Mouse (Mus musculus) midbrain, embryonic 14.5 days (tissue): ENCODE results near the gene Rgs7bp. TPM values are rescaled to one million over a fixed set of nuclear protein-coding genes. Genes with fewer than 3 reads are reported as not detected.
A peak's percentile ranks its signal among the peaks of the same experiment; 100 is the strongest.

Experiments
- ATAC-seq: fragments of 200-750 bp; cut with Nextera tagmentation; 2 replicates; pipeline ENCODE4 v1.8.0; 2017; ENCODE audit warnings: moderate number of reproducible peaks, moderate library complexity; ENCODE audit not compliant: low FRiP score, low TSS enrichment
- DNase-seq: peaks from one replicate; pipeline ENCODE4 v3.0.0-alpha.2; 2015
- H3K27ac ChIP-seq: fragments of 300-500 bp; sonication (generic); replicated peaks from 2 replicates; pipeline ENCODE4 v1.5.1; 2014; ENCODE audit warnings: mild to moderate bottlenecking, low read depth, low read length, moderate library complexity
- H3K27me3 ChIP-seq: fragments of 300-500 bp; sonication (generic); 2 replicates; pipeline ENCODE4 v1.6.1; 2014; ENCODE audit warnings: low read length, control low read depth, mixed read lengths; ENCODE audit not compliant: control insufficient read depth, insufficient read depth
- H3K36me3 ChIP-seq: fragments of 300-500 bp; sonication (generic); 2 replicates; pipeline ENCODE4 v1.6.1; 2014; ENCODE audit warnings: low read length, control low read depth; ENCODE audit not compliant: control insufficient read depth, insufficient read depth
- H3K4me1 ChIP-seq: fragments of 300-500 bp; sonication (generic); 2 replicates; pipeline ENCODE4 v1.6.1; 2014; ENCODE audit warnings: mild to moderate bottlenecking, antibody characterized with exemption, low read length, control low read depth; ENCODE audit not compliant: control insufficient read depth, insufficient read depth
- H3K4me2 ChIP-seq: fragments of 300-500 bp; sonication (generic); 2 replicates; pipeline ENCODE4 v1.6.1; 2014; ENCODE audit warnings: mild to moderate bottlenecking, low read length, moderate library complexity
- H3K4me3 ChIP-seq: fragments of 300-500 bp; sonication (generic); replicated peaks from 2 replicates; pipeline ENCODE4 v1.5.1; 2014; ENCODE audit warnings: low read depth, low read length
- H3K9ac ChIP-seq: fragments of 300-500 bp; sonication (generic); replicated peaks from 2 replicates; pipeline ENCODE4 v1.6.1; 2014; ENCODE audit warnings: mild to moderate bottlenecking, low read length, moderate library complexity
- H3K9me3 ChIP-seq: fragments of 300-500 bp; sonication (generic); 2 replicates; pipeline ENCODE4 v1.6.1; 2016; ENCODE audit warnings: low read length, control low read depth, mixed read lengths; ENCODE audit not compliant: control insufficient read depth
- WGBS: fragments of 180-500 bp; shearing (Covaris S2); extraction: QIAGEN DNeasy Blood & Tissue Kit; methylation state at CpG from one replicate; pipeline ENCODE4 v1.1.7; 2014; 5-methylcytosine and 5-hydroxymethylcytosine counted together
- polyA plus RNA-seq: library from polyadenylated mRNA; unstranded; fragments of >200 nt; fragmentation: Nextera tagmentation; extraction: Ambion mirVana; gene quantifications from 2 replicates; pipeline ENCODE4 v1.2.1, GENCODE M21; 2014

Rgs7bp gene
- polyA plus RNA-seq, 1 experiment from 2014 or later, result 3.7 TPM

- no peaks in the 10 kb centered on the region for H3K4me1 ChIP-seq
- H3K9me3 ChIP-seq, result no peaks in the 10 kb centered on the region
- no peaks in the 10 kb centered on the region for H3K27me3 ChIP-seq
- DNase-seq (no peak), ATAC-seq (no peak)
- no peak overlapping the region for H3K4me2 ChIP-seq
- no peak overlapping the region for H3K9ac ChIP-seq
- H3K27ac ChIP-seq, result no peak overlapping the region
- no peaks in the 10 kb centered on the region for H3K36me3 ChIP-seq
- H3K4me3 ChIP-seq, result no peak overlapping the region
Measured at GRCm38 (mm10) chr13:105031882-105032281, 22.8 kb downstream of the Rgs7bp start.

- Histone ChIP-seq H3K9ac (no peak overlapping the region), H3K27ac (no peak overlapping the region), H3K4me3 (no peak overlapping the region), H3K36me3 (no peaks in the 10 kb centered on the region), H3K9me3 (no peaks in the 10 kb centered on the region), H3K4me2 (no peak overlapping the region), H3K4me1 (no peaks in the 10 kb centered on the region), H3K27me3 (no peaks in the 10 kb centered on the region)
- ATAC-seq (no peak), DNase-seq (no peak)
- WGBS, result 86% methylated on average over 3 of the region's 3 CpGs
Measured at GRCm38 (mm10) chr13:105028276-105028675, 26.5 kb downstream of the Rgs7bp start.

- Histone ChIP-seq H3K4me2 (no peak overlapping the region), H3K4me1 (no peaks in the 10 kb centered on the region), H3K9ac (no peak overlapping the region), H3K27me3 (no peaks in the 10 kb centered on the region), H3K36me3 (no peaks in the 10 kb centered on the region), H3K4me3 (no peak overlapping the region), H3K9me3 (no peaks in the 10 kb centered on the region), H3K27ac (no peak overlapping the region)
- ATAC-seq (no peak), DNase-seq (no peak)
- WGBS, result 89% methylated on average over 9 of the region's 9 CpGs
Measured at GRCm38 (mm10) chr13:105016577-105016976, 38.2 kb downstream of the Rgs7bp start.

- H3K27ac ChIP-seq, result no peak overlapping the region
- H3K4me3 ChIP-seq, result no peak overlapping the region
- H3K27me3 ChIP-seq, result no peaks in the 10 kb centered on the region
- ATAC-seq (peak; percentile 74), DNase-seq (peak; percentile 35)
- H3K36me3 ChIP-seq, result no peaks in the 10 kb centered on the region
- no peaks in the 10 kb centered on the region for H3K4me1 ChIP-seq
- 71% methylated on average over 8 of the region's 8 CpGs for WGBS
- H3K4me2 ChIP-seq, result no peak overlapping the region
- H3K9ac ChIP-seq, result no peak overlapping the region
- H3K9me3 ChIP-seq, result no peaks in the 10 kb centered on the region
Measured at GRCm38 (mm10) chr13:105015710-105016404, 38.9 kb downstream of the Rgs7bp start.

GRCm38 (mm10) chr13:105011300-105011699 lies 43.4 kb downstream of the Rgs7bp start:
- Histone ChIP-seq H3K36me3 (no peaks in the 10 kb centered on the region), H3K4me3 (no peak overlapping the region), H3K27me3 (no peaks in the 10 kb centered on the region), H3K4me2 (no peak overlapping the region), H3K9me3 (no peaks in the 10 kb centered on the region), H3K27ac (no peak overlapping the region), H3K9ac (no peak overlapping the region), H3K4me1 (no peaks in the 10 kb centered on the region)
- 94% methylated on average over 5 of the region's 5 CpGs for WGBS
- DNase-seq (no peak), ATAC-seq (no peak)

- 89% methylated on average over 2 of the region's 2 CpGs for WGBS
- H3K4me1 ChIP-seq, result no peaks in the 10 kb centered on the region
- no peaks in the 10 kb centered on the region for H3K27me3 ChIP-seq
- ATAC-seq (no peak), DNase-seq (no peak)
- no peak overlapping the region for H3K4me3 ChIP-seq
- no peaks in the 10 kb centered on the region for H3K9me3 ChIP-seq
- no peak overlapping the region for H3K4me2 ChIP-seq
- no peak overlapping the region for H3K27ac ChIP-seq
- H3K36me3 ChIP-seq, result no peaks in the 10 kb centered on the region
- no peak overlapping the region for H3K9ac ChIP-seq
Measured at GRCm38 (mm10) chr13:105008891-105009290, 45.8 kb downstream of the Rgs7bp start.

- Histone ChIP-seq H3K4me3 (no peak overlapping the region), H3K4me1 (no peaks in the 10 kb centered on the region), H3K9me3 (no peaks in the 10 kb centered on the region), H3K27me3 (no peaks in the 10 kb centered on the region), H3K36me3 (no peaks in the 10 kb centered on the region), H3K4me2 (no peak overlapping the region), H3K9ac (no peak overlapping the region), H3K27ac (no peak overlapping the region; the same call in 1 of the 2 replicates)
- 22% methylated on average over 2 of the region's 2 CpGs for WGBS
- no peak for ATAC-seq
- DNase-seq, result no peak
Measured at GRCm38 (mm10) chr13:105002831-105003157, 51.9 kb downstream of the Rgs7bp start.

- DNase-seq (peak; percentile 14), ATAC-seq (no peak)
- Histone ChIP-seq H3K36me3 (no peaks in the 10 kb centered on the region), H3K9me3 (no peaks in the 10 kb centered on the region), H3K9ac (no peak overlapping the region), H3K27ac (peak overlapping the region; percentile 38; the same call in 1 of the 2 replicates), H3K4me1 (no peaks in the 10 kb centered on the region), H3K4me2 (no peak overlapping the region), H3K4me3 (no peak overlapping the region), H3K27me3 (no peaks in the 10 kb centered on the region)
- WGBS, result 48% methylated on average over 5 of the region's 5 CpGs
Measured at GRCm38 (mm10) chr13:105002132-105002830, 52.4 kb downstream of the Rgs7bp start.

GRCm38 (mm10) chr13:105001714-105002113 lies 53.0 kb downstream of the Rgs7bp start:
- Histone ChIP-seq H3K9me3 (no peaks in the 10 kb centered on the region), H3K27me3 (no peaks in the 10 kb centered on the region), H3K27ac (peak overlapping the region; percentile 38; the same call in 1 of the 2 replicates), H3K4me3 (no peak overlapping the region), H3K9ac (no peak overlapping the region), H3K4me1 (no peaks in the 10 kb centered on the region), H3K36me3 (no peaks in the 10 kb centered on the region), H3K4me2 (no peak overlapping the region)
- 43% methylated on average over 2 of the region's 2 CpGs for WGBS
- ATAC-seq (no peak), DNase-seq (no peak)
